Comparison of ENCODE assay signal across 10 mouse cellular contexts in genomic region chr5:43990316-43990715, GRCm38 (mm10). TPM values are rescaled to one million over a fixed set of nuclear protein-coding genes. Genes with fewer than 3 reads are reported as not detected.
DNase-seq lines count a peak whose midpoint lies in the region; ATAC-seq and TF ChIP-seq lines count a peak whose summit lies in the region.
"Had no signal": no experiment of that assay in that cellular context is flagged by ENCODE, and none has a peak within 500 bp of the region (broad histone marks: within the 10 kb centered on the region; RNA-seq: fewer than 3 reads in every experiment).

No protein-coding gene starts in this region.

- peak; percentile 33 for DNase-seq in cerebellum, adult 11 months
- DNase-seq in urinary bladder, adult 18-20 months (ENCODE audit: low spot score in 2 of 2) = peak; percentile 24 to 69
- no peak for DNase-seq in urinary bladder, postnatal 10 days (ENCODE audit: low spot score)
- peak; percentile 54 for DNase-seq in embryo, embryonic 11 days
- peak; percentile 77 for DNase-seq in lung, postnatal 14 days
- peak; percentile 35 to 72 for DNase-seq in spleen, postnatal 10 days (ENCODE audit: low spot score in 2 of 2)

- no peak overlapping the region for H3K4me2 ChIP-seq in intestine, postnatal 0 days (replicated peaks; ENCODE audit: low read depth)
- H3K4me2 ChIP-seq: heart, embryonic 13.5 days; neural tube, embryonic 12.5 days had no signal

- H3K9ac ChIP-seq in intestine, postnatal 0 days (ENCODE audit: low read depth, low read length) = no peak overlapping the region
- H3K9ac ChIP-seq: heart, embryonic 13.5 days; neural tube, embryonic 12.5 days had no signal

- H3K4me1 ChIP-seq in intestine, postnatal 0 days (replicated peaks; ENCODE audit: control insufficient read depth, insufficient read depth, low read length) = no peaks in the 10 kb centered on the region
- H3K4me1 ChIP-seq: neural tube, embryonic 12.5 days had no signal

- no peaks in the 10 kb centered on the region for H3K27me3 ChIP-seq in intestine, postnatal 0 days (replicated peaks; ENCODE audit: control insufficient read depth, insufficient read depth, low read length)
- H3K27me3 ChIP-seq: heart, embryonic 13.5 days; neural tube, embryonic 12.5 days had no signal

- 54% methylated on average over 6 of the region's 6 CpGs for WGBS in intestine, postnatal 0 days

- no peaks in the 10 kb centered on the region for H3K9me3 ChIP-seq in intestine, postnatal 0 days (ENCODE audit: control insufficient read depth)
- H3K9me3 ChIP-seq: heart, embryonic 13.5 days; neural tube, embryonic 12.5 days had no signal

- TF ChIP-seq CTCF in intestine, postnatal 0 days (IDR thresholded peaks at IDR 0.05; ENCODE audit: low read depth) = peak; percentile 94

- ATAC-seq in cerebellum, adult (ENCODE audit: insufficient number of reproducible peaks, low FRiP score, low TSS enrichment) = no peak
- ATAC-seq in intestine, postnatal 0 days = no peak

- H3K27ac ChIP-seq in intestine, postnatal 0 days (ENCODE audit: low read depth, low read length) = no peak overlapping the region
- H3K27ac ChIP-seq: heart, embryonic 13.5 days; neural tube, embryonic 12.5 days had no signal

- no peaks in the 10 kb centered on the region for H3K36me3 ChIP-seq in intestine, postnatal 0 days (ENCODE audit: control insufficient read depth, insufficient read depth)
- H3K36me3 ChIP-seq: heart, embryonic 13.5 days; neural tube, embryonic 12.5 days had no signal

- no peak overlapping the region for H3K4me3 ChIP-seq in intestine, postnatal 0 days (ENCODE audit: low read depth, low read length)
- H3K4me3 ChIP-seq: heart, embryonic 13.5 days; neural tube, embryonic 12.5 days had no signal

RNA-seq across cellular contexts. Expression of gene Fgfbp1, which starts 8.7 kb away (rescaled TPM):
- 19.2 and 20.4 TPM in 2 replicates for polyA plus RNA-seq in intestine, postnatal 0 days (2015; fragmentation: Nextera tagmentation; extraction: Ambion mirVana)
